Mouse (Mus musculus) midbrain, postnatal 0 days (tissue): Measurements from ENCODE around the gene Ttc39b. TPM values are rescaled to one million over a fixed set of nuclear protein-coding genes. Genes with fewer than 3 reads are reported as not detected.

Experiments
- ATAC-seq: fragments of 200-750 bp; cut with Nextera tagmentation; 2 replicates; pipeline ENCODE4 v1.8.0; 2017; ENCODE audit warnings: moderate number of reproducible peaks, mild to moderate bottlenecking, moderate TSS enrichment, moderate library complexity; ENCODE audit not compliant: low FRiP score
- DNase-seq: peaks from one replicate; pipeline ENCODE4 v3.0.0-alpha.2; 2015; ENCODE audit warnings: low spot score
- H3K27ac ChIP-seq: fragments of 300-500 bp; sonication (generic); 2 replicates; pipeline ENCODE4 v1.5.1; 2014; ENCODE audit warnings: low read depth, mild to moderate bottlenecking, low read length, mixed read lengths
- H3K27me3 ChIP-seq: fragments of 300-500 bp; sonication (generic); 2 replicates; pipeline ENCODE4 v1.6.1; 2014; ENCODE audit warnings: low read length, control low read depth, mixed read lengths; ENCODE audit not compliant: insufficient read depth
- H3K36me3 ChIP-seq: fragments of 300-500 bp; sonication (generic); 2 replicates; pipeline ENCODE4 v1.6.1; 2014; ENCODE audit warnings: low read length, control low read depth, mixed read lengths; ENCODE audit not compliant: insufficient read depth
- H3K4me1 ChIP-seq: fragments of 300-500 bp; sonication (generic); 2 replicates; pipeline ENCODE4 v1.6.1; 2014; ENCODE audit warnings: mild to moderate bottlenecking, control low read depth, antibody characterized with exemption, low read length, mixed read lengths; ENCODE audit not compliant: insufficient read depth
- H3K4me2 ChIP-seq: fragments of 300-500 bp; sonication (generic); 2 replicates; pipeline ENCODE4 v1.6.1; 2014; ENCODE audit warnings: low read depth, mild to moderate bottlenecking, low read length, mixed read lengths; ENCODE audit not compliant: poor library complexity, severe bottlenecking
- H3K4me3 ChIP-seq: fragments of 300-500 bp; sonication (generic); 2 replicates; pipeline ENCODE4 v1.5.1; 2014; ENCODE audit warnings: low read depth, mild to moderate bottlenecking, low read length, moderate library complexity
- H3K9ac ChIP-seq: fragments of 300-500 bp; sonication (generic); replicated peaks from 2 replicates; pipeline ENCODE4 v1.6.1; 2014; ENCODE audit warnings: mild to moderate bottlenecking, low read length, moderate library complexity, mixed read lengths; ENCODE audit not compliant: poor library complexity, severe bottlenecking
- H3K9me3 ChIP-seq: fragments of 300-500 bp; sonication (generic); 2 replicates; pipeline ENCODE4 v1.6.1; 2016; ENCODE audit warnings: low read length, control low read depth
- CTCF ChIP-seq: IDR thresholded peaks from 2 replicates; pipeline ENCODE4 v1.5.1; 2016; ENCODE audit warnings: antibody characterized with exemption, mild to moderate bottlenecking
- WGBS: fragments of 180-500 bp; shearing (Covaris S2); extraction: QIAGEN DNeasy Blood & Tissue Kit; methylation state at CpG from one replicate; pipeline ENCODE4 v1.1.7; 2014; 5-methylcytosine and 5-hydroxymethylcytosine counted together
- polyA plus RNA-seq: library from polyadenylated mRNA; unstranded; fragments of >200 nt; fragmentation: Nextera tagmentation; extraction: Ambion mirVana; gene quantifications from 2 replicates; pipeline ENCODE4 v1.2.1, GENCODE M21; 2015
- total RNA-seq: library from RNA; depleted of rRNA; stranded (reverse); fragments of >200 nt; gene quantifications from 2 replicates; pipeline ENCODE4 v1.2.3, GENCODE M21; 2014

The Ttc39b gene
- total and polyA plus RNA-seq, 2 experiments from 2014 or later: 5.7 to 14.7 TPM

DNA sequence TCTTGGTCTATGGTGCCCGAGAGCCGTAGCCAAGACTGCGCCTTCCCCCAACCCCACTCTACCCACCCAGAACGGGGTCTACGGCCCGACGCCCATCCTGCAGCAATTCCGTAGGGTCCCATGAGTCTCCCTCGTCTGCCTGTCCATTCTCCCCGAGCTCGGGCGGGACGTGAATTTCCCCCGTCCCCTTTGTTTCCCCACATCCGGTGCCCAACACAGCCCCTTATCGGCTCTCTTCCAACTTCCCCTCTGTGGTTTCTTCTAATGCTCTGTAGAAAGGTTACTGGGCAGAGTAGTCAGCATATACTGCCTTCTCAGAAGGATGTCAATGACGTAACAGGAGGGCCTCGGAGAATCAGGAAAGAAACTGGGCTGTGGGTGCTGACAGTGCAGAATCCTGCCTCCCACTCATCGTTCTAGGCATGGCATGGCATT is 50.4 kb downstream of the Ttc39b start:
- WGBS: 93% methylated on average over 19 of the region's 19 CpGs
- Histone ChIP-seq H3K36me3 (no peaks in the 10 kb centered on the region; the same call in 1 of the 2 replicates), H3K27ac (no peak overlapping the region), H3K4me1 (no peaks in the 10 kb centered on the region), H3K9ac (no peak overlapping the region), H3K4me3 (no peak overlapping the region), H3K27me3 (no peaks in the 10 kb centered on the region), H3K9me3 (no peaks in the 10 kb centered on the region), H3K4me2 (no peak overlapping the region)
- no peak for TF ChIP-seq CTCF
- ATAC-seq: no peak
- no peak for DNase-seq

DNA sequence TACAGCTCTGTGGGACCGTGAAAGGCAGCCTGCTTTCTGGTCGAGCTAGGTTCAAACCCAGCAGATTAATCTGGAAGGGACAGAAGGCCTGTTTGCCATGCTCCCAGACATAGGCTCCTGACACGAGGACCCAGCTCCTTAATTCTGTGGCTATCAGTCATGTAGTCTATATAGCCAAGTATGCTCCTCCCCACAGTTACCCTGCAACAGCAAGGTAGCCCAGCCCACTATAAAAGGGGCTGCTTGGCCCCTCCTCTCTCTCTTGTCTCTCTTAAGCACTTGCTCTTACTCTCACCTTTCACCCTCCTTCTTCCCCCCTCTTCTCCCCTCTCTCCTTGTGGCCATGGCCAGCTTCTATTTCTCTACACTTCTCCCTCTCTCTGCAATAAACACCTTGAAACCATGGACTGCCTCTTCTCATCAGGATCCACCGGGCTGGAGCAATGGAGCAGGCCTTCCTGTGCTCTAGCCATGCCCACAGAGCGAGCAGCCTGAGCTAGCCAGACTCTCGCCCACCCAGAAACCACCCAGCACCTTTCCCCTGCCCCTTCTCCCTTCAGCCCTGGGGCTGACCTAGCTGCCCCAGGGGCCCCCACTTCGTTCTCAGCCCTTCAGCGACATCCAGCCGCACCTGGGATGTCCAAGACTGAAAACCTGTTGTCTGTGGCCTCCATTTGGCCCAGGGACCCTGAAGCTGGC is 51.0 kb downstream of the Ttc39b start:
- H3K9me3 ChIP-seq: no peaks in the 10 kb centered on the region
- no peak overlapping the region for H3K4me2 ChIP-seq
- H3K4me1 ChIP-seq: no peaks in the 10 kb centered on the region
- TF ChIP-seq CTCF: no peak
- no peak overlapping the region for H3K27ac ChIP-seq
- ATAC-seq: no peak
- H3K27me3 ChIP-seq: no peaks in the 10 kb centered on the region
- no peak overlapping the region for H3K9ac ChIP-seq
- no peak overlapping the region for H3K4me3 ChIP-seq
- 86% methylated on average over 9 of the region's 9 CpGs for WGBS
- H3K36me3 ChIP-seq: no peaks in the 10 kb centered on the region; the same call in 1 of the 2 replicates
- DNase-seq: no peak

DNA sequence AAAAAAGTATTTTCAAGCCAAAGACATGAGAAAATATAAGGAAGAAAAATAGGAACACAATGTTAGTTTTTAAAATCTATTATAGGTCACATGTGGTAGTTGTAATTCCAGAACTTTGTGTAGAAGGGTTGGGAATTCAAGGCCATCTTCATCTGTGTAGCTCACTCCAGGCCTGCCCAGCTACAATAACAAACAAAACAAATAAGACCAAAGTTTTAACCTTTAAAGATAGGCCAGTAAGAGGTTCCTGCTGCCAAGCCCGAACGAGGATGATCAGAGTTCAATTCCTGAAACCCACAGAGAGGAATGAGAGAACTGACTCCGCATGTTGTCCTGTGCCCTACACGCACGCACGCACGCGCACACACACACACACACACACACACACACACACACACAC is 53.6 kb downstream of the Ttc39b start:
- no peak overlapping the region for H3K9ac ChIP-seq
- no peak for DNase-seq
- no peaks in the 10 kb centered on the region for H3K4me1 ChIP-seq
- no peaks in the 10 kb centered on the region for H3K27me3 ChIP-seq
- 91% methylated on average over 8 of the region's 8 CpGs for WGBS
- no peak for TF ChIP-seq CTCF
- ATAC-seq: no peak
- H3K4me3 ChIP-seq: no peak overlapping the region
- H3K9me3 ChIP-seq: no peaks in the 10 kb centered on the region
- H3K4me2 ChIP-seq: no peak overlapping the region
- H3K27ac ChIP-seq: no peak overlapping the region
- H3K36me3 ChIP-seq: no peaks in the 10 kb centered on the region; the same call in 1 of the 2 replicates

DNA sequence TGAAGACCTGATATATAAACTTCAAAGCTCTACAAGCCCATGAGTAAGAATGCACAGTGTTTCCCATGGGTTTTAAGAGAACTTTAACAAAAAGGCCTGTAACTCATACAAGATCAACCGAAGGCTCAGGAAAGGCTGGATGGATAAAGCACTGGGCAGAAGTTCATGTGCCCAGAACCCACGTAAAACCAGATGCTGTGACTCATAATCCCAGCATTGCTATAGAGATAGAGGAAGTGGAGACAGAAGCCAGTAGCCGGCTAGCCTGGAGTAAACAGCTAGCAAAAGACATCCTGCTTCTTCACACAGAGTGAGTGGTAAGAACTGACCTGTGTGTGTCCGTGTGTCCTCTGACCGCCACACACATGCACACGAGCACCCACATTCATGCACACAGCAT is 54.4 kb downstream of the Ttc39b start:
- H3K4me3 ChIP-seq: no peak overlapping the region
- no peaks in the 10 kb centered on the region for H3K4me1 ChIP-seq
- no peak for DNase-seq
- no peak overlapping the region for H3K4me2 ChIP-seq
- no peaks in the 10 kb centered on the region for H3K9me3 ChIP-seq
- no peak overlapping the region for H3K27ac ChIP-seq
- WGBS: 87% methylated on average over 6 of the region's 6 CpGs
- no peak for ATAC-seq
- H3K27me3 ChIP-seq: no peaks in the 10 kb centered on the region
- H3K9ac ChIP-seq: no peak overlapping the region
- no peak for TF ChIP-seq CTCF
- no peaks in the 10 kb centered on the region; the same call in 1 of the 2 replicates for H3K36me3 ChIP-seq

DNA sequence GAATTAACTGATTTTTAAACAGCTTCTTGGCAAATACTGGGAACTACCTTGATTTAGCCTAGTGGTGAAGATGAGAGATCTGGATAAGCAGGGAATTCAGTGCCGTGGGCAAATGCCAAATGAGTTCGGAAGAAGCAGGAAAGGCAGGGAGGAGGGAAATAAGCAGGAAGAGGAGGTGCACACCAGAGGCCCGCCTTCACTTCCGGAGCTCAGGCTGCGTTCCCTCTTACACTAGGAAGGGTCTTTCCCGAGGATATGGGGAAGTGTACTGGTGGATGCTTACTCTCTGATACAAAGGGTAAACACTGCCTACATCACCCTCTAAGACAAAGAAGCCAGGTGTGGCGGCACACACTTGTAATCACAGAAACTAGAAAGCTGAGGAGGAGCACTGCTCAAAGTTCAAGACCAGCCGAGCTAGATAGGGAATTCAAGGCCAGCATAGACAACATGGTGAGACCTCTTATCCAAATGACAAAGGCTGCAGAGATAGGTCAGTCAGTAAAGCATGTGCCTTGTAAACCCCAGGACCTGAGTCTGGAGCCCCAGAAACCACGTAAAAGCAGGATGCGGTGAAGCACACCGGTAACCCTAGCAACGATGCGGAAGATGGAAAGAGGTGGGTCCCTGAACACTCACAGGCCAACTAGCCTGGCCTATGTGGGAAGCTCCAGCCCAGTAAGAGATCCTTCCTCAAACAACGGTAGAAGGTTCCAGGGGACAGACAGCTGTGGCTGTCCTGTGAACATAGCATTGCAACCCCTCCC is 57.9 kb downstream of the Ttc39b start:
- Histone ChIP-seq H3K4me3 (no peak overlapping the region), H3K27ac (no peak overlapping the region), H3K36me3 (no peaks in the 10 kb centered on the region; the same call in 1 of the 2 replicates), H3K4me1 (no peaks in the 10 kb centered on the region), H3K4me2 (no peak overlapping the region), H3K9me3 (no peaks in the 10 kb centered on the region), H3K27me3 (no peaks in the 10 kb centered on the region), H3K9ac (no peak overlapping the region)
- ATAC-seq (no peak), DNase-seq (peak; percentile 35)
- no peak for TF ChIP-seq CTCF
- WGBS: 77% methylated on average over 14 of the region's 14 CpGs

DNA sequence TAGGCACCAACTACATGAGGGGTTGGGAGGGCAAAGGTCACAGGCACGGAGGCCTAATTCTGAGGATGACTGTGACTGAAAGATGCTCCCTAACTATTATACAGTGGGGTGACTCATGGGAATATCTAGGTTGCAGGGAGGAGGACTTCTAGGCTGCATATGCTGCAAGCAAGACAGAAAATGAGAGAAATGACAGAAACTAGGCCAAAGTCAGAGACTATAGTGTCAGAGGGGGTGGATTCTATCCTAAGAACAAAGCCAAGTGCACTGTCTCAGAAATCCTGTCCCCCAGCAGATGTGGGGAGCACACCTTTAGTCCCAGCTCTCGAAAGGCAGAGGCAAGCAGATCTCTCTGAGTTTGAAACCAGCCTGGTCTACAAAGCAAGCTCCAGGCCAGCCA is 59.2 kb downstream of the Ttc39b start:
- Histone ChIP-seq H3K4me2 (no peak overlapping the region), H3K27me3 (no peaks in the 10 kb centered on the region), H3K4me3 (no peak overlapping the region), H3K4me1 (no peaks in the 10 kb centered on the region), H3K27ac (no peak overlapping the region), H3K9me3 (no peaks in the 10 kb centered on the region), H3K36me3 (peaks cover 7% of the 10 kb centered on the region; the same call in 1 of the 2 replicates), H3K9ac (no peak overlapping the region)
- DNase-seq (no peak), ATAC-seq (no peak)
- no peak for TF ChIP-seq CTCF
- WGBS: 89% methylated on average over 2 of the region's 2 CpGs
